Mouse (Mus musculus) forebrain, embryonic 13.5 days (tissue): ENCODE results near the gene Gpr141. TPM values are rescaled to one million over a fixed set of nuclear protein-coding genes. Genes with fewer than 3 reads are reported as not detected.

ENCODE experiments used
- ATAC-seq: fragments of 200-750 bp; cut with Nextera tagmentation; 2 replicates; pipeline ENCODE4 v1.8.0; 2017
- H3K27ac ChIP-seq: fragments of 300-500 bp; sonication (generic); 2 replicates; pipeline ENCODE4 v1.5.1; 2015; ENCODE audit warnings: inconsistent platforms, mild to moderate bottlenecking, moderate library complexity
- H3K27me3 ChIP-seq: fragments of 300-500 bp; sonication (generic); 2 replicates; pipeline ENCODE4 v1.6.1; 2015; ENCODE audit warnings: mild to moderate bottlenecking, inconsistent platforms
- H3K36me3 ChIP-seq: fragments of 300-500 bp; sonication (generic); 2 replicates; pipeline ENCODE4 v1.6.1; 2015; ENCODE audit warnings: mild to moderate bottlenecking, inconsistent platforms; ENCODE audit not compliant: poor library complexity, severe bottlenecking
- H3K4me1 ChIP-seq: fragments of 300-500 bp; sonication (generic); 2 replicates; pipeline ENCODE4 v1.6.1; 2015; ENCODE audit warnings: inconsistent platforms
- H3K4me2 ChIP-seq: fragments of 300-500 bp; sonication (generic); 2 replicates; pipeline ENCODE4 v1.6.1; 2015; ENCODE audit warnings: inconsistent platforms, mild to moderate bottlenecking, moderate library complexity
- H3K4me3 ChIP-seq: fragments of 300-500 bp; sonication (generic); 2 replicates; pipeline ENCODE4 v1.5.1; 2015; ENCODE audit warnings: mild to moderate bottlenecking, inconsistent platforms
- H3K9ac ChIP-seq: fragments of 300-500 bp; sonication (generic); 2 replicates; pipeline ENCODE4 v1.6.1; 2015; ENCODE audit warnings: mild to moderate bottlenecking, inconsistent platforms
- H3K9me3 ChIP-seq: fragments of 300-500 bp; sonication (generic); replicated peaks from 2 replicates; pipeline ENCODE4 v1.6.1; 2016; ENCODE audit warnings: inconsistent platforms
- WGBS: fragments of 180-500 bp; shearing (Covaris S2); methylation state at CpG from one replicate; pipeline ENCODE4 v1.1.7; 2015; 5-methylcytosine and 5-hydroxymethylcytosine counted together
- polyA plus RNA-seq: library from polyadenylated mRNA; unstranded; fragments of >200 nt; fragmentation: Nextera tagmentation; extraction: Ambion mirVana; gene quantifications from 2 replicates; pipeline ENCODE4 v1.2.1, GENCODE M21; 2015

Gpr141 gene
- polyA plus RNA-seq, 1 experiment from 2014 or later, result not detected

- no peak overlapping the region for H3K9ac ChIP-seq
- no peaks in the 10 kb centered on the region for H3K27me3 ChIP-seq
- ATAC-seq, result 0 out of 2 replicates have a peak, but pooled peaks have one; percentile 41
- no peak overlapping the region for H3K27ac ChIP-seq
- H3K36me3 ChIP-seq, result no peaks in the 10 kb centered on the region
- H3K9me3 ChIP-seq, result no peaks in the 10 kb centered on the region
- WGBS, result 47% methylated on average over 2 of the region's 2 CpGs
- no peak overlapping the region for H3K4me2 ChIP-seq
- no peak overlapping the region for H3K4me3 ChIP-seq
- peaks cover 10% of the 10 kb centered on the region for H3K4me1 ChIP-seq
Observed at GRCm38 (mm10) chr13:19717201-19717600, 106.9 kb downstream of the Gpr141 start.

- Histone ChIP-seq H3K36me3 (no peaks in the 10 kb centered on the region), H3K9me3 (no peaks in the 10 kb centered on the region), H3K4me1 (peaks cover 2% of the 10 kb centered on the region; the same call in 1 of the 2 replicates), H3K4me2 (no peak overlapping the region), H3K4me3 (no peak overlapping the region), H3K27ac (no peak overlapping the region), H3K9ac (no peak overlapping the region), H3K27me3 (no peaks in the 10 kb centered on the region)
- no peak for ATAC-seq
- 17% methylated on average over 4 of the region's 4 CpGs for WGBS
Observed at GRCm38 (mm10) chr13:19703806-19704205, 120.3 kb downstream of the Gpr141 start.

GRCm38 (mm10) chr13:19701443-19702078, 122.5 kb downstream of the Gpr141 start:
- H3K9me3 ChIP-seq, result no peaks in the 10 kb centered on the region
- no peak overlapping the region for H3K27ac ChIP-seq
- H3K4me1 ChIP-seq, result peaks cover 2% of the 10 kb centered on the region; the same call in 1 of the 2 replicates
- 51% methylated on average over 11 of the region's 11 CpGs for WGBS
- H3K9ac ChIP-seq, result no peak overlapping the region
- no peak overlapping the region for H3K4me3 ChIP-seq
- no peaks in the 10 kb centered on the region for H3K36me3 ChIP-seq
- H3K27me3 ChIP-seq, result peaks cover 5% of the 10 kb centered on the region; the same call in 1 of the 2 replicates
- peak overlapping the region; percentile 24; the same call in 1 of the 2 replicates for H3K4me2 ChIP-seq
- peak; percentile 86 for ATAC-seq

GRCm38 (mm10) chr13:19700733-19701442, 123.2 kb downstream of the Gpr141 start:
- peak; percentile 26; the same call in 1 of the 2 replicates for ATAC-seq
- WGBS, result 89% methylated on average over 4 of the region's 4 CpGs
- H3K4me2 ChIP-seq, result peak overlapping the region; percentile 24; the same call in 1 of the 2 replicates
- H3K9me3 ChIP-seq, result no peaks in the 10 kb centered on the region
- peaks cover 5% of the 10 kb centered on the region; the same call in 1 of the 2 replicates for H3K27me3 ChIP-seq
- no peak overlapping the region for H3K4me3 ChIP-seq
- H3K9ac ChIP-seq, result no peak overlapping the region
- H3K4me1 ChIP-seq, result peaks cover 2% of the 10 kb centered on the region; the same call in 1 of the 2 replicates
- H3K27ac ChIP-seq, result no peak overlapping the region
- no peaks in the 10 kb centered on the region for H3K36me3 ChIP-seq

Other genes starting within 250 kb of the Gpr141 start
- gene Epdr1, start 204.3 kb downstream of the Gpr141 start, polyA plus RNA-seq, result 26.9 and 28.1 TPM in 2 replicates
- gene Sfrp4, start 201.2 kb downstream of the Gpr141 start, polyA plus RNA-seq, result 2.9 and 3.0 TPM in 2 replicates
- 0.17 TPM in 1 of 2 replicates, not detected in the other for gene Nme8, start 126.5 kb downstream of the Gpr141 start, polyA plus RNA-seq